Mouse (Mus musculus) thymus, postnatal 25 days (tissue): ENCODE results near the gene Tmcc1.
"Not testable (repeated sequence)": the region's sequence is repeated elsewhere in the genome, so short reads cannot be mapped to it uniquely, and the experiment has no call there.

Experiments used
- DNase-seq: peaks from one replicate; pipeline ENCODE4 v3.0.0; 2022

Tmcc1 gene

DNA sequence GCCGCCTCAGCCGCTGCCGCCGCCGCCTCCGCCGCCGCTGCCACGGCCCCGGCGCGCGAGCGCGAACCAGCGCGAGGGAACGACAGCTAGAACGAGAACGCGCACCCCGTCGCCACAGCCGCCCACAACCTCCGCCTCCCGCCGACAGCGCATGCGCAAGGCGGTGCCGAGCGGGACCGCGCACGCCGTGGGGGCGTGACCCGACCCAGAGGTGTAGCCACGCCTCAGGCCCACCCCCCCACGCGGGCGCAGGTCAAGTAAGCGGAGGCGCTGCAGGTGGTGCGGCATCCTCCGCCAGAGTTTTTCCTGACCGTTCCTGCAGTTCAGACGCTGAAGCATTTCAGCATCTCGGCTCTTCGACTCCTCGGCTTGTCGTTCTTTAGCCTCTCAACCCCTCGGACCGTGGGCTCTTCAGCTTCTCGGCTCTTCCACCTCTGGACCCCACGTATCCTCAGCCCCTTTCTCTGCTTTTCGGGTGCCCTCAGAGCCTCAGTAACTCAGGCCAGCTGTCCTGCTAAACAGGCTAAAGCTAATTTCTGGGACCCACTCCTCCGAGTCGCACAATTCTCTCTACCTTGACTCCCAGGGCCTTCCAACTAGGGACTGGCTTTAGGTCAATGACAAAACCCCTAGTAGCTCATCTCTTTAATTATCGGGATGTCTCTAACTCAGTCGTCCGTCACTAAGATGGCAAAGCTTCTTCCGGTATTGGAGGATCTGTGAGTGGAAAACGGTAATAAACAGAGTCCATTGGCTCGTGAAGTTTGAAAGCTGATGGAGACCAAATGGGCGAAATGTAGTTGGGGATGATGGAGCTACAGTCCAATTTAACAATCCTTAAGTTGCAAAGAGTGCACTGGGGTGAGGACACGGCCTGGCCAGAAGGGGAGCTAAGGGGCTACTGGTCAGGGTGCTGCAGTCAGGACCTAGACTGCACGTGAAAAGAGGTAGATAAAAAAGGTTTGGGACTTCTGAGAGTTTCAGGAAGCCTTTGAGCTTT is at the start of gene Tmcc1:
Gene Tmcc1, minus strand, starts transcription at position 93 of the 1,000 bp plus-strand sequence.
- DNase-seq = peak; percentile 100

GRCm38 (mm10) chr6:116240371-116240770 is 47.1 kb upstream of the Tmcc1 start:
- DNase-seq = no peak

DNA sequence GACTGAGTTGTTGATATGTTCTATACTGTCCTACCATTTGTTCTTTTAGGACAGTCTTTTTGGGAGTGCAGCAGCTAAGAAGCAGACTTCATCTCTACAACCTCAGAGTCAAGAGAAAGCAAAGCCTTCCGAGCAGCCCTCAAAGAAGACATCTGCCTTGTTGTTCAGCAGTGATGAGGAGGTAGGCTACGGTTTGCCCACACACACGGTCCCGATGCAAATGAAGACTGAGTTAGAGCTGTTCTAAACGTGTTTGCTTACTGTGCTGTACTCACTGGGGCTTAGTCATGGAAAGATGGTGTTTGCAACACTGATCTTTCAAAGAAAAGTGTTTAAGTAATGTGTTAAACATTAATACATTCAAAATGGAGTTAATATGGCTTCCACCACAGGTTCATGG is 44.8 kb upstream of the Tmcc1 start:
- DNase-seq = no peak

DNA sequence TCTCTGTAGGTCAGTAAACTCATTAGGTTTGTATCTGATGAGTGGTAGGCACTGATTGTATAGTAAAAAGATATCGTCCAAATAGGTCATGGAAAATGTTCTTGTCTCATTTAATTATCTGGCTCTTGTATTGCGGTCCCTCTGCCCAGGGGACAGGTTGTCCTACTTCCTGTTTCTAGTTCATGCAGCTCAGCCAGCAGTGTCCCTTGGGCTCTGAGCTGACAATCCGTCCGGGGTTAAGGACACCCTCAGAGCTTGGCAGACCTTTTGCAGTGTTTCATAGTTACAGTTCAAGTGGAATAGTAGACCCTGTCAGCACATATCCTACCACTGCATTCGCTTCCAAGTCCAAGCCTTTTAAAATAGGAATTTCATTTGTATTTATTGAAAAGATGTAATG is 42.0 kb upstream of the Tmcc1 start:
- DNase-seq = no peak

DNA sequence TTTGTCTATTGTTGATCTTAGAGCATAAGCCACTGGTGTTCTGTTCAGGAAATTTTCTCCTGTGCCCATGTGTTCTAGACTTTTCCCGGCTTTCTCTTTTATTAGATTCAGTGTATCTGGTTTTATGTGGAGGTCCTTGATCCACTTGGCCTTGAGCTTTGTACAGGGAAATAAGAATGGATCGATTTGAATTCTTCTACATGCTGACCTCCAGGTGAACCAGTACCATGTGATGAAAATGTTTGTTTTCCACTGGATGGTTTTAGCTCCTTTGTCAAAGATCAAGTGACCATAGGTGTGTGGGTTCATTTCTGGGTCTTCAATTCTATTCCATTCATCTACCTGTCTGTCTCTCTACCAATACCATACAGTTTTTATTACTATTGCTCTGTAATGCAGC is 41.5 kb upstream of the Tmcc1 start:
- not testable (repeated sequence) for DNase-seq

DNA sequence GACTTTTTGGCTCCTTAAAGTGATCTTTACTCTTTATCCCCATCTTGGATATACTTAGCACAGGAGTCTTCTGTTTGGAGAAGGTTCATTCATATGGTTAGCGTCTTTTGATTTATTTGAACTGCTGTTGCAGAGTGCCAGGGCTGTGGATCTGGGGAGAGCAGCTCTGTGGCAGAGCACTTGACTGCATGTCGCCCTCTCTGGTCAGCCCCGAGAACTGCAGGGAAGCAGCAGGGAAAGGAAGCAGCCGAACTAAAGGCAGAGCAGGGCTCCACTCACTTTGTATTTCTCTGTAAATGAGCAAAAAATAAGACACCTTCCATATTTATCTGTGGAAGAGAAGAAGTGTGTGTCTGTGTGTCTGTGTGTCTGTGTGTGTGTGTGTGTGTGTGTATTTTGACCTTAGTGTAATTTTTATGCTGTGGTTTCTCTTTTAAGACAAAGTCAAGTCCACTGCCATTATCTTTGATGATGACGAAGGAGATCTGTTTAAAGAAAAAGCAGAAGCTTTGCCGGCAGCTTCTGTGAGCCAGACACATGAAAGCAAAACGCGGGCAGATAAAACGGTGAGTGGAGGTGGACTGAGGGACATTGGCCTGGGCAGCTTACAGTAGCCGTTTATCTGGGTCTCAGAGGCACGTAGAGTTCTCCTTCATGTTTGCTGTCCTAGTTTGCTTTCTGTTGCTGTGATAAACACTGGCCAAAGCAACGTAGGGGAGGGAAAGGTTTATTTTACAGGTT is 35.7 kb upstream of the Tmcc1 start:
- peak; percentile 66 for DNase-seq

GRCm38 (mm10) chr6:116227767-116228166 is 34.5 kb upstream of the Tmcc1 start:
- DNase-seq = no peak

DNA sequence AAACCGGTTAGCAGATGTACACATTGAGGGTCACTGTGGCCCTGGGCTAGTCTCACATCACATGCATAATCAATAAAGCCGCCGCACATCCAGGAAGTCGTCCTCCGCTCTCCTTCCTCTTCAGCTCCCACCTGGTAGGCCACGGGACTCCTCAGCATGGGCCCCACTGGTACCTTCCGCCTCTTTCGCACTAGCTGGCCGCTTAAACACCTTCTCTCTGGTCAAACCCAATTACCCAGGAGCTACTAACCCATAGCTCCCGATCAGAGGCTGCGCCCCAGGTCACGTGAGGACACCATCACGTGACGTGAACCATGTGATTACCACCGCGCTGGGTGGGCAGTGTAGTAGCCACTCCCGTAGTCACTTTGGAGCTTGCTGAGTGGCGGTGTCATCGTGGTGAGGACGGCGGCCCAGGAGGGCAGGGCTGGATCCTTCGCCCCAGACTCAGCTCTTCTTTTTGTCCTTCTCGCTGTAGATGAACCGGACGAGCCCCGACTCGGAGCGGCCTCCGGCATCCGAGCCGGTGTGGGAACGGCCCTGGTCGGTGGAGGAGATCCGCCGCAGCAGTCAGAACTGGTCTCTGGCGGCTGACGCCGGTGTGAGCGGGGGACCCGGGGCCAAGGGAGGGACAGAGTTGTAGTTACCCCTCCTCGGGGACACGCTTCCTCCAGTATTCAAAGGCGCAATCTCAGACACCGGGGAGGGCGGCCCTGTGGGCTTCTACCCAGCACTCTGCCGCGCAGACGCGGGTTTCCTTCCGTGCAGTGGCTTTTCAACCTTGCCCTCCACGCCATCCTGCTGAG is 14.6 kb upstream of the Tmcc1 start, which contains the start of gene Washc2:
Gene Washc2, plus strand, starts transcription at position 310 of the 806 bp plus-strand sequence.
- DNase-seq = peak; percentile 88

- DNase-seq = no peak
Observed at GRCm38 (mm10) chr6:116199682-116200081, 6.4 kb upstream of the Tmcc1 start.

GRCm38 (mm10) chr6:116198173-116198572 is 4.9 kb upstream of the Tmcc1 start:
- DNase-seq = peak; percentile 24

GRCm38 (mm10) chr6:116195811-116196210 is 2.5 kb upstream of the Tmcc1 start:
- DNase-seq = no peak

DNA sequence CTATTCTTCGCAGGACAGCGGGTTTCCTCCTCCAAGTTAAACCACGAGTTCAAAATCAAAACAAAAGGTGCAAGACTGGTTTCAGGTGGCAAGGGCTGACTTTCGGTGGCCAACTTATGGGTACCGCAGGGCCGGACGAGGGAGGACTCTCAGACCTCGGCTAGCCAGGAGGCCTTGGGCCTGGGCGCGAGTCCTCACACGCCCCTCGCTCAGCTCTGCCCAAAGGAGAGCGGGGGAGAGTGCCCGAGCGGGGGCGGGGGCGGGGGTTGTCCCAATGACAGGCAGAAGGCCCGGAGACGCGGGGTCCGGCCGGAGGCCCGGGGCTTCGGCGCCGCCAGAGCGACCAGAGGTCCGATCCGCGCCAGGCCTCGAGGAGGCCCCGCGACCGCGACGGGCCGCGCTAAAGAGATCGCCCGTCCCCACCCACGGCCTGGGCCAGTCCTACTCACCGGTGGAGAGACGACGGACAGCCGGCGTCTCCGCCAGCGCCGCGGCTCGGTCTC is 426 bp downstream of the Tmcc1 start:
- DNase-seq = peak; percentile 48

DNA sequence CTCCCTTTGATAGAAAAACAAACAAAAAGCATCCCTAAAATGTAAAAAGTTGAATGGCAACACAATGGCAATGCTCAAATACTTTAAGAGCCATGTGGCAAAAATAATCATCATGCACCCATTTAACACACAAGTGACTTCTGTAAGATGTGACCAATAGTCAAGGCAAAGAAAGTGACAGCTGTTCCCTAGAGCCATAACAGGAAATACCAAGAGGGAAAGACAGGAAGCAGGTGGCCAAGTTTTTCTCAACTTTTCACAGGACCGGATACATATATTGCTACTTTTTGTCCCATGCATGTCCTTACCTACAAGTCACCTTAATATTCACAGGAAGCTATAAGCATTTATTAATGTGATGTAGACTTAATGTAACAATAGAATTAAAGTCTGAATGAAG is 3.9 kb downstream of the Tmcc1 start:
- DNase-seq = no peak

GRCm38 (mm10) chr6:116186485-116186884 is 6.8 kb downstream of the Tmcc1 start:
- DNase-seq = no peak

DNA sequence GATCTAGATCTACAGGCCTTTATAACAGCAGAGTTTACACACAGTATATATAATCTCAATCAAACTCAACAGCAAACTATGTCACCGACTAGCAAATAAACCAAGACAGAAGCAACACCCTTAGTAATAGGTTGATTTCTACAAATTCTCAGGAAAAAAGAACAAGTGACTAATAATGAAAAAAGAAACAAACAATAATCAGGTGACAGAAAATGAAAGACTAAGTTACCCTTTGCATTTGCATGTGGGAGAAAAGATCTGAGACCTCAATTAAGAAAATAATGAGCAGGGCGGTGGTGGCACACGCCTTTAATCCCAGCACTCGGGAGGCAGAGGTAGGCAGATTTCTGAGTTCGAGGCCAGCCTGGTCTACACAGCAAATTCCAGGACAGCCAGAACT is 9.8 kb downstream of the Tmcc1 start:
- no peak for DNase-seq

DNA sequence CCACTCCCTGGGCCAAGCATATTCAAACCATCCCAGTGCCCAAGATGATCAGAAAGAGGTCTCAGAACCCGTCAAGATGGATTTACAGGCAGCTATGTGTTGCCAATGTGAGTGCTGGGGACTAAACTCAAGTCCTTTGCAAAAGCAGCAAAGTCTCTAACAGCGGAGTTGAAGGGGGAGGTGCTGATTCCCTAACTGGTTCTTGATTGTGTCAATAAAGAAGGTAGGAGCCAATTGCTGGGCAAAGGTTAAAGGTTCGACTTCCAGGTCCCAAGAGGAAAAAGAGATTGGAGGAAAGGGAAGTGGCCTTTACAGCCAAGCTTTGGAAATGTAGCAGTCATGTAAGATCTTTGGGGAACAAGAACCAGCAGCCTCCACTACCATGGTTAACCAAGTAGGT is 12.6 kb downstream of the Tmcc1 start:
- DNase-seq = no peak

DNA sequence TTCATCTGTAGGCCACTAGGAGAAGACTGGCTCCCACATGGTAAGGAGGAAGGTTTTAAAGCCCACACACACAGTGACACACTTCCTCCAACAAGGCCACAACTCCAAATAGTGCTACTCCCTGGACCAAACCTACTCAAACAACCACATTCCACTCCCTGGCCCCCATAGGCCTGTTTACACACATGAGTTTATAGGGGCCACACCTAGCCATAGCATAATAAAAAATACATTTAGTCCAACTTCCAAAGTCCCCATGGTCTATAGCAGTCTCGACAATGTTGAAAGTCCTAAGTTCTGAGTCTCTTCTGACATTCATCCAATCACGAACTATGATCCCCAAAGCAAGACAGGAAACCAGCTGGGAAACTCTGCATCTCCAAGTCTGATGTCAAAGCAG is 14.9 kb downstream of the Tmcc1 start:
- no peak for DNase-seq

DNA sequence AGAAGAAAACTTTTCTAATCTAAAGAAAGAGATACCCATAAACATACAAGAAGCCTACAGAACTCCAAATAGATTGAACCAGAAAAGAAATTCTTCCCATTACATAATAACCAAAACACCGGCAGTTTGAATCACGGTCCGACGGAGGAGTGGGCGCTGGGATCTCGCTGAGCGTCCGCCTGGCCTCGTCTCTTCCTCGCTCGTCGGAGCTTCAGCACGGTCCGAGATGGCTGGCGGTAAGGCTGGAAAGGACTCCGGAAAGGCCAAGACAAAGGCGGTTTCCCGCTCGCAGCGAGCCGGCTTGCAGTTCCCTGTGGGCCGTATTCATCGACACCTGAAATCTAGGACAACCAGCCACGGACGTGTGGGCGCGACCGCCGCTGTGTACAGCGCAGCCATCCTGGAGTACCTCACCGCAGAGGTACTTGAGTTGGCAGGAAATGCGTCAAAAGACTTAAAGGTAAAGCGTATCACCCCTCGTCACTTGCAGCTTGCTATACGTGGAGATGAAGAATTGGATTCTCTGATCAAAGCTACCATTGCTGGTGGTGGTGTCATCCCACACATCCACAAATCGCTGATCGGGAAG is 19.7 kb downstream of the Tmcc1 start:
- DNase-seq = not testable (repeated sequence)

DNA sequence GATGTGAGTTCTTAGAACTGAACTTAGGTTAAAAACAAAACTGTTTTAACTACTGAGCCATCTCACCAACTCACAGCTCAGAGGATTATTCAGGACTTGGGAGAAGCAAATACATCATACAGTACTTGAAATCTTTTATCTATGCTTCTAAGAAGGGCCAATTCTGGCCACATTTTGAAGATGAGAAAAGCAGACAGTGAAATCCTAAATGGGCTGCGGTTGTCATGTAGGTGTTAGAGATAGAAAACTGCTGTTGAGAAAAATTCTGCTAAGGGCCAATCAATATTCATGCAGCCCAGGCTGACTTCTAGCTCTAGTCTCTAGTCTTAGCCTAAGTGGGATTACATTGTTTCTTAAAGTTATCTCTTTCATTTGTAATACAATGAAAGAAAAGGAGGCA is 26.9 kb downstream of the Tmcc1 start:
- no peak for DNase-seq

DNA sequence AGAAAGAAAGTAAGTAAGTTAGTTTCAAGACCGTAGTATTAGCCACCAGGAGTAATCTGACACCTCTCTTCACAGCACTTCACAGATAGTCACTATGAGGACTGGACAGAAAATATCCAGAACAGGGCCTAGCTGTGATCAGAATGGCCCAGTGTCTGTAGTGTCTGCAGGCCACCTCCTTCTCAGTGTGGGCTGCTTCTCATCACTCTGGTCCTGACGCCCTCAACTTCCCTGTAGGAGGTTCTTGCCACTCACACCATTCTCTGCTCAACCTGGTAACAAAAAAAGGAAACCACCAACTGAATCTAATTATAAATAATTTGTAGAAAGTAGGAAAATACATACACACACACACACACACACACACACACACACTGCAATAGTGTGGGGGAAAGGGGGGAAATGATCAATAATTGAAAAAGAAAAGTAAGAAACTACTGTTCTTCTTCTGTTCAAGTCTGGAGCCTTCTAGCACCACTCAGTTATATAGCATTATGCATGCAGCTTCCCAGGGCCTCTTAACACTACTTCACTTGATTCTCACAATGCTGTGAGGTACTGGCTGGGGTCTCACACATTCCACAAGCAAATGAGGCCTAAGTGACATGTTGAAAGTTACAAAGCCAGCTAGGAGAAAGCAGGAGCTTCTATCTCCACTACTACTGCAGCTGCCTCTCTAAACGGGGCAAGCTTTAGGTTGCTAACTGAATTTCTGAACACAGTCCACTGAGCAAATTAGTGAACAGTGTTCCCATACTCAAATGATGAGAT is 38.2 kb downstream of the Tmcc1 start:
- no peak for DNase-seq

- DNase-seq = no peak
Observed at GRCm38 (mm10) chr6:116147386-116147785, 45.9 kb downstream of the Tmcc1 start.

- no peak for DNase-seq
Observed at GRCm38 (mm10) chr6:116141696-116142095, 51.6 kb downstream of the Tmcc1 start.
